Mouse (Mus musculus) hindbrain, embryonic 16.5 days (tissue): ENCODE measurements around the gene Zfp553. TPM values are rescaled to one million over a fixed set of nuclear protein-coding genes. Genes with fewer than 3 reads are reported as not detected.

ENCODE experiments used
- ATAC-seq: fragments of 200-750 bp; cut with Nextera tagmentation; 2 replicates; pipeline ENCODE4 v1.8.0; 2017; ENCODE audit warnings: moderate TSS enrichment, moderate library complexity
- H3K27ac ChIP-seq: fragments of 300-500 bp; sonication (generic); 2 replicates; pipeline ENCODE4 v1.5.1; 2014; ENCODE audit warnings: low read depth, mild to moderate bottlenecking, control low read depth, low read length, moderate library complexity
- H3K27me3 ChIP-seq: fragments of 300-500 bp; sonication (generic); replicated peaks from 2 replicates; pipeline ENCODE4 v1.6.1; 2014; ENCODE audit warnings: low read length; ENCODE audit not compliant: control insufficient read depth, insufficient read depth
- H3K36me3 ChIP-seq: fragments of 300-500 bp; sonication (generic); 2 replicates; pipeline ENCODE4 v1.6.1; 2014; ENCODE audit warnings: mild to moderate bottlenecking, low read length, moderate library complexity, mixed read lengths; ENCODE audit not compliant: control insufficient read depth, insufficient read depth
- H3K4me1 ChIP-seq: fragments of 300-500 bp; sonication (generic); 2 replicates; pipeline ENCODE4 v1.6.1; 2014; ENCODE audit warnings: low read depth, low read length; ENCODE audit not compliant: control insufficient read depth, insufficient read depth
- H3K4me2 ChIP-seq: fragments of 300-500 bp; sonication (generic); 2 replicates; pipeline ENCODE4 v1.6.1; 2014; ENCODE audit warnings: mild to moderate bottlenecking, low read length, control low read depth, moderate library complexity
- H3K4me3 ChIP-seq: fragments of 300-500 bp; sonication (generic); 2 replicates; pipeline ENCODE4 v1.5.1; 2014; ENCODE audit warnings: mild to moderate bottlenecking, low read length, control low read depth, moderate library complexity
- H3K9ac ChIP-seq: fragments of 300-500 bp; sonication (generic); 2 replicates; pipeline ENCODE4 v1.6.1; 2014; ENCODE audit warnings: low read depth, mild to moderate bottlenecking, control low read depth, low read length, moderate library complexity
- H3K9me3 ChIP-seq: fragments of 300-500 bp; sonication (generic); 2 replicates; pipeline ENCODE4 v1.6.1; 2014; ENCODE audit warnings: mild to moderate bottlenecking, low read length, moderate library complexity; ENCODE audit not compliant: control insufficient read depth
- WGBS: fragments of 180-500 bp; shearing (Covaris S2); extraction: QIAGEN DNeasy Blood & Tissue Kit; methylation state at CpG from one replicate; pipeline ENCODE4 v1.1.7; 2014; 5-methylcytosine and 5-hydroxymethylcytosine counted together
- polyA plus RNA-seq: library from polyadenylated mRNA; unstranded; fragments of >200 nt; fragmentation: Nextera tagmentation; extraction: Ambion mirVana; gene quantifications from 2 replicates; pipeline ENCODE4 v1.2.1, GENCODE M21; 2015

Gene Zfp553
- polyA plus RNA-seq, result 42.7 and 49.1 TPM in 2 replicates

- peak; percentile 93 for ATAC-seq
- H3K9ac ChIP-seq, result peak within 1 kb of the TSS; percentile 96
- peak within 1 kb of the TSS; percentile 72 for H3K4me2 ChIP-seq
- WGBS, result under 1% methylated on average over 62 of the region's 64 CpGs
- peaks cover 21% of the 10 kb centered on the region for H3K36me3 ChIP-seq
- H3K4me1 ChIP-seq, result peaks cover 31% of the 10 kb centered on the region
- peak within 1 kb of the TSS; percentile 98 for H3K27ac ChIP-seq
- H3K27me3 ChIP-seq, result no peaks in the 10 kb centered on the region
- H3K9me3 ChIP-seq, result no peaks in the 10 kb centered on the region
- H3K4me3 ChIP-seq, result peak within 1 kb of the TSS; percentile 86
These were observed at the start of gene Zfp553, which contains the start of gene Sept1 for GRCm38 (mm10) chr7:127232622-127233367. TSS of gene Zfp553 (plus strand) at chr7:127233061. TSS of gene Sept1 (minus strand) at chr7:127233130.

- Histone ChIP-seq H3K4me2 (no peak overlapping the region), H3K9ac (no peak overlapping the region), H3K27ac (no peak overlapping the region), H3K9me3 (no peaks in the 10 kb centered on the region), H3K36me3 (no peaks in the 10 kb centered on the region), H3K27me3 (no peaks in the 10 kb centered on the region), H3K4me1 (no peaks in the 10 kb centered on the region), H3K4me3 (no peak overlapping the region)
- 83% methylated on average over 8 of the region's 8 CpGs for WGBS
- no peak for ATAC-seq
These were observed 49.5 kb upstream of the Zfp553 start for GRCm38 (mm10) chr7:127183345-127183744.

GRCm38 (mm10) chr7:127183828-127184227 lies 49.0 kb upstream of the Zfp553 start:
- Histone ChIP-seq H3K4me1 (no peaks in the 10 kb centered on the region), H3K27ac (no peak overlapping the region), H3K4me2 (no peak overlapping the region), H3K9ac (no peak overlapping the region), H3K36me3 (no peaks in the 10 kb centered on the region), H3K4me3 (no peak overlapping the region), H3K27me3 (no peaks in the 10 kb centered on the region), H3K9me3 (no peaks in the 10 kb centered on the region)
- 85% methylated on average over 6 of the region's 6 CpGs for WGBS
- ATAC-seq, result no peak

- Histone ChIP-seq H3K4me2 (no peak overlapping the region), H3K9ac (no peak overlapping the region), H3K27ac (no peak overlapping the region), H3K36me3 (no peaks in the 10 kb centered on the region), H3K4me1 (no peaks in the 10 kb centered on the region), H3K27me3 (no peaks in the 10 kb centered on the region), H3K4me3 (no peak overlapping the region), H3K9me3 (no peaks in the 10 kb centered on the region)
- ATAC-seq, result no peak
- WGBS, result 75% methylated on average over 1 of the region's 1 CpGs
These were observed 48.1 kb upstream of the Zfp553 start for GRCm38 (mm10) chr7:127184720-127185119.

GRCm38 (mm10) chr7:127185601-127186000 lies 47.3 kb upstream of the Zfp553 start:
- WGBS, result 75% methylated on average over 3 of the region's 3 CpGs
- Histone ChIP-seq H3K4me2 (no peak overlapping the region), H3K4me3 (no peak overlapping the region), H3K27ac (no peak overlapping the region), H3K27me3 (no peaks in the 10 kb centered on the region), H3K9ac (no peak overlapping the region), H3K36me3 (no peaks in the 10 kb centered on the region), H3K9me3 (no peaks in the 10 kb centered on the region), H3K4me1 (no peaks in the 10 kb centered on the region)
- no peak for ATAC-seq

GRCm38 (mm10) chr7:127187351-127187750 lies 45.5 kb upstream of the Zfp553 start:
- H3K4me3 ChIP-seq, result no peak overlapping the region
- peaks cover 6% of the 10 kb centered on the region; the same call in 1 of the 2 replicates for H3K36me3 ChIP-seq
- no peaks in the 10 kb centered on the region for H3K4me1 ChIP-seq
- no peaks in the 10 kb centered on the region for H3K9me3 ChIP-seq
- no peak overlapping the region for H3K27ac ChIP-seq
- WGBS, result 80% methylated on average over 9 of the region's 10 CpGs
- no peak overlapping the region for H3K9ac ChIP-seq
- H3K4me2 ChIP-seq, result no peak overlapping the region
- no peaks in the 10 kb centered on the region for H3K27me3 ChIP-seq
- no peak for ATAC-seq

- H3K27ac ChIP-seq, result no peak overlapping the region
- H3K9me3 ChIP-seq, result no peaks in the 10 kb centered on the region
- WGBS, result 86% methylated on average over 17 of the region's 17 CpGs
- no peaks in the 10 kb centered on the region for H3K4me1 ChIP-seq
- H3K4me3 ChIP-seq, result no peak overlapping the region
- no peak for ATAC-seq
- no peaks in the 10 kb centered on the region for H3K27me3 ChIP-seq
- no peak overlapping the region for H3K4me2 ChIP-seq
- no peak overlapping the region for H3K9ac ChIP-seq
- peaks cover 14% of the 10 kb centered on the region; the same call in 1 of the 2 replicates for H3K36me3 ChIP-seq
These were observed 44.3 kb upstream of the Zfp553 start for GRCm38 (mm10) chr7:127188305-127189276.

GRCm38 (mm10) chr7:127190672-127191071 lies 42.2 kb upstream of the Zfp553 start:
- peaks cover 12% of the 10 kb centered on the region for H3K4me1 ChIP-seq
- no peak overlapping the region for H3K9ac ChIP-seq
- no peak overlapping the region for H3K4me2 ChIP-seq
- no peaks in the 10 kb centered on the region for H3K27me3 ChIP-seq
- no peaks in the 10 kb centered on the region for H3K9me3 ChIP-seq
- no peak overlapping the region for H3K27ac ChIP-seq
- H3K36me3 ChIP-seq, result peaks cover 21% of the 10 kb centered on the region; the same call in 1 of the 2 replicates
- WGBS, result 93% methylated on average over 6 of the region's 6 CpGs
- ATAC-seq, result no peak
- H3K4me3 ChIP-seq, result no peak overlapping the region

- Histone ChIP-seq H3K9ac (no peak overlapping the region), H3K27me3 (no peaks in the 10 kb centered on the region), H3K9me3 (no peaks in the 10 kb centered on the region), H3K4me2 (no peak overlapping the region), H3K36me3 (peaks cover 31% of the 10 kb centered on the region), H3K4me3 (no peak overlapping the region), H3K27ac (no peak overlapping the region), H3K4me1 (peaks cover 17% of the 10 kb centered on the region)
- WGBS, result over 99% methylated on average over 5 of the region's 5 CpGs
- no peak for ATAC-seq
These were observed 39.9 kb upstream of the Zfp553 start for GRCm38 (mm10) chr7:127192989-127193388.
